Mouse (Mus musculus): ENCODE data around the gene Adamts10. TPM values are rescaled to one million over a fixed set of nuclear protein-coding genes. Genes with fewer than 3 reads are reported as not detected.

Gene Adamts10
- 10.9 and 13.4 TPM in 2 replicates for polyA plus RNA-seq (2012; rRNA removed)

GRCm38 (mm10) chr17:33523918-33524755 is at the start of gene Adamts10:
Gene Adamts10 (plus strand): TSS chr17:33524204.

GRCm38 (mm10) chr17:33555223-33555855 is 31.3 kb downstream of the Adamts10 start, which contains the start of gene Myo1f:
Gene Myo1f (plus strand): TSS chr17:33555707.

Other genes starting within 250 kb of the Adamts10 start
- 1.3 and 1.5 TPM in 2 replicates for gene Zfp955b, start 234.7 kb upstream of the Adamts10 start, polyA plus RNA-seq (2012; rRNA removed)
- 1.1 and 1.4 TPM in 2 replicates for gene Zfp81, start 165.3 kb upstream of the Adamts10 start, polyA plus RNA-seq (2012; rRNA removed)
- gene Zfp101, start 129.6 kb upstream of the Adamts10 start, polyA plus RNA-seq (2012; rRNA removed), result 4.3 and 4.8 TPM in 2 replicates
- gene Actl9, start 91.3 kb upstream of the Adamts10 start, polyA plus RNA-seq (2012; rRNA removed), result not detected in 2 replicates
- gene Myo1f, start 31.5 kb downstream of the Adamts10 start, polyA plus RNA-seq (2012; rRNA removed), result 8.3 and 10.2 TPM in 2 replicates
- 17.1 and 22.0 TPM in 2 replicates for gene Zfp414, start 104.9 kb downstream of the Adamts10 start, polyA plus RNA-seq (2012; rRNA removed)
- 7.5 and 12.1 TPM in 2 replicates for gene Pram1, start 113.9 kb downstream of the Adamts10 start, polyA plus RNA-seq (2012; rRNA removed)
- gene Hnrnpm, start 162.7 kb downstream of the Adamts10 start, polyA plus RNA-seq (2012; rRNA removed), result 86.0 and 104 TPM in 2 replicates
- gene March2, start 194.5 kb downstream of the Adamts10 start, polyA plus RNA-seq (2012; rRNA removed), result 124 and 134 TPM in 2 replicates
- gene Rab11b, start 236.3 kb downstream of the Adamts10 start, polyA plus RNA-seq (2012; rRNA removed), result 86.1 and 92.3 TPM in 2 replicates

Data from liver, embryonic 18 days (tissue).